Mouse (Mus musculus): ENCODE results near the gene Gm4353.

GRCm38 (mm10) chr7:116099952-116100528 is 15.6 kb upstream of the Gm4353 start:
- TF ChIP-seq ZC3H11A (IDR thresholded peaks at IDR 0.05; ENCODE audit: borderline replicate concordance, low read depth, low read length) (no peak), ZNF384 (IDR thresholded peaks at IDR 0.05; ENCODE audit: low read depth, low read length) (no peak), HCFC1 (IDR thresholded peaks at IDR 0.05; ENCODE audit: borderline replicate concordance, insufficient read depth, low read length) (no peak), CHD2 (IDR thresholded peaks at IDR 0.05; ENCODE audit: low read depth, low read length) (no peak), MAFK (IDR thresholded peaks at IDR 0.05; ENCODE audit: insufficient read depth, low read depth, low read length) (no peak)

Measured in ES-E14 (cell line).